ENCODE assay signal across 25 mouse cellular contexts in the genomic region with DNA sequence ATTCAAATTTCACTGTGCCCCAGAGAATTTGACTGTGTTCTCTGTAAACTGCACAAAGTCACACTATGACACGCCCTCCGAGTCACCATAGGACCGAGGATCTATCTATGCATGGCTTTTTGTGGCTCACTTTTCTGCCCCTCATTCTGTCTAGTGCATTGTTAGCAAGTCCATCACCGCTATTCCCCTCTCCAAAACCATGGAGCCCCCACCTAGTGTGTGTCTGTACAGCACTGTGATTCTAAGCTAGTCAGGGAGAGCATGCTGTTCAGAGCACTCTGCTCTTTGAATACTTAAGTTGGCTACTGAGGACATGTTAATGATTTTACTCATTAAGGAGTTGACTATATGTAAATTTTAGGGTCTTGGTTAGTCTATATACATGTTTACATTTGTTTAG.
"Had no signal": no experiment of that assay in that cellular context is flagged by ENCODE, and none has a peak within 500 bp of the region (broad histone marks: within the 10 kb centered on the region; RNA-seq: fewer than 3 reads in every experiment).

No protein-coding gene starts in this region.

- H3K27me3 ChIP-seq: heart, embryonic 12.5 days; hindbrain, embryonic 13.5 days; hindbrain, embryonic 15.5 days; intestine, embryonic 15.5 days; limb, embryonic 12.5 days had no signal

- H3K36me3 ChIP-seq: intestine, embryonic 15.5 days had no signal

- H3K4me1 ChIP-seq: hindbrain, embryonic 10.5 days; hindbrain, embryonic 15.5 days; intestine, embryonic 15.5 days; limb, embryonic 10.5 days had no signal

- H3K27ac ChIP-seq: gastrocnemius, adult 2 months; heart, embryonic 10.5 days; hindbrain, embryonic 10.5 days; hindbrain, embryonic 13.5 days; hindbrain, embryonic 15.5 days; intestine, embryonic 15.5 days; layer of hippocampus, adult 2 months; left cerebral cortex, adult 2 months; limb, embryonic 10.5 days; limb, embryonic 12.5 days had no signal

- H3K9me3 ChIP-seq: heart, embryonic 10.5 days; heart, embryonic 12.5 days; hindbrain, embryonic 10.5 days; hindbrain, embryonic 13.5 days; hindbrain, embryonic 15.5 days; intestine, embryonic 15.5 days; limb, embryonic 10.5 days; limb, embryonic 12.5 days had no signal

- H3K4me2 ChIP-seq: heart, embryonic 12.5 days; hindbrain, embryonic 13.5 days; hindbrain, embryonic 15.5 days; intestine, embryonic 15.5 days; limb, embryonic 12.5 days; liver, embryonic 11.5 days had no signal

- H3K4me3 ChIP-seq: gastrocnemius, adult 2 months; heart, embryonic 10.5 days; heart, embryonic 12.5 days; hindbrain, embryonic 10.5 days; hindbrain, embryonic 13.5 days; hindbrain, embryonic 15.5 days; intestine, embryonic 15.5 days; layer of hippocampus, adult 2 months; left cerebral cortex, adult 2 months; limb, embryonic 10.5 days; limb, embryonic 12.5 days had no signal

- DNase-seq: gastrocnemius, adult 2 months; gastrocnemius, postnatal 10 days; gastrocnemius, postnatal 25 days; heart, adult 18-20 months; heart, postnatal 10 days; heart, postnatal 4 days; kidney, adult 18-20 months; kidney, adult 8-10 months; kidney, postnatal 10 days; kidney, postnatal 25 days; kidney, postnatal 4 days; liver had no signal

- H3K9ac ChIP-seq: heart, embryonic 12.5 days; hindbrain, embryonic 13.5 days; hindbrain, embryonic 15.5 days; intestine, embryonic 15.5 days; limb, embryonic 12.5 days had no signal

- ATAC-seq: inflammation-experienced regulatory T-cells, adult 6 months; intestine, embryonic 15.5 days; intestine, postnatal 0 days had no signal
